Mouse (Mus musculus) embryonic facial prominence, embryonic 10.5 days (tissue): ENCODE data around the gene Fem1b. TPM values are rescaled to one million over a fixed set of nuclear protein-coding genes. Genes with fewer than 3 reads are reported as not detected.

ENCODE experiments used
- DNase-seq: peaks from one replicate; pipeline ENCODE4 v3.0.0-alpha.2; 2017; ENCODE audit warnings: low spot score
- H3K27ac ChIP-seq: fragments of 300-500 bp; sonication (generic); replicated peaks from 2 replicates; pipeline ENCODE4 v1.5.1; 2016; ENCODE audit warnings: mild to moderate bottlenecking
- H3K27me3 ChIP-seq: fragments of 300-500 bp; sonication (generic); replicated peaks from 2 replicates; pipeline ENCODE4 v1.6.1; 2016; ENCODE audit warnings: low read depth, mild to moderate bottlenecking; ENCODE audit not compliant: poor library complexity, severe bottlenecking
- H3K36me3 ChIP-seq: fragments of 300-500 bp; sonication (generic); replicated peaks from 2 replicates; pipeline ENCODE4 v1.6.1; 2016; ENCODE audit warnings: mild to moderate bottlenecking, moderate library complexity
- H3K4me1 ChIP-seq: fragments of 300-500 bp; sonication (generic); 2 replicates; pipeline ENCODE4 v1.6.1; 2016
- H3K4me3 ChIP-seq: fragments of 300-500 bp; sonication (generic); 2 replicates; pipeline ENCODE4 v1.5.1; 2016; ENCODE audit warnings: mild to moderate bottlenecking, moderate library complexity
- H3K9me3 ChIP-seq: fragments of 300-500 bp; sonication (generic); 2 replicates; pipeline ENCODE4 v1.6.1; 2016; ENCODE audit warnings: mild to moderate bottlenecking
- WGBS: fragments of 180-500 bp; shearing (Covaris S2); methylation state at CpG from one replicate; pipeline ENCODE4 v1.1.7; 2016; 5-methylcytosine and 5-hydroxymethylcytosine counted together
- polyA plus RNA-seq: library from polyadenylated mRNA; unstranded; fragments of >200 nt; fragmentation: Nextera tagmentation; extraction: Ambion mirVana; gene quantifications from 2 replicates; pipeline ENCODE4 v1.2.1, GENCODE M21; 2016

The Fem1b gene
- polyA plus RNA-seq, 1 experiment from 2014 or later, result 30.3 TPM

GRCm38 (mm10) chr9:62839172-62839770, 27.5 kb upstream of the Fem1b start:
- Histone ChIP-seq H3K36me3 (peaks cover 8% of the 10 kb centered on the region; the same call in 1 of the 2 replicates), H3K4me1 (peaks cover 46% of the 10 kb centered on the region), H3K27me3 (no peaks in the 10 kb centered on the region), H3K27ac (peak overlapping the region; percentile 91), H3K9me3 (no peaks in the 10 kb centered on the region), H3K4me3 (peak overlapping the region; percentile 68)
- 19% methylated on average over 14 of the region's 14 CpGs for WGBS
- no peak for DNase-seq

GRCm38 (mm10) chr9:62838506-62839171, 26.9 kb upstream of the Fem1b start, which contains the start of gene Cln6:
TSS of gene Cln6 (plus strand) at chr9:62838785.
- WGBS, result 1% methylated on average over 48 of the region's 48 CpGs
- Histone ChIP-seq H3K4me3 (peak within 1 kb of the TSS; percentile 68), H3K36me3 (peaks cover 8% of the 10 kb centered on the region; the same call in 1 of the 2 replicates), H3K9me3 (no peaks in the 10 kb centered on the region), H3K27me3 (no peaks in the 10 kb centered on the region), H3K27ac (peak within 1 kb of the TSS; percentile 91), H3K4me1 (peaks cover 46% of the 10 kb centered on the region)
- peak; percentile 89 for DNase-seq

GRCm38 (mm10) chr9:62838146-62838505, 26.4 kb upstream of the Fem1b start:
- DNase-seq, result no peak
- peak overlapping the region; percentile 68 for H3K4me3 ChIP-seq
- 16% methylated on average over 8 of the region's 8 CpGs for WGBS

GRCm38 (mm10) chr9:62837611-62838010, 25.9 kb upstream of the Fem1b start:
- H3K27me3 ChIP-seq, result no peaks in the 10 kb centered on the region
- no peak for DNase-seq
- H3K36me3 ChIP-seq, result peaks cover 8% of the 10 kb centered on the region; the same call in 1 of the 2 replicates
- WGBS, result 49% methylated on average over 3 of the region's 3 CpGs
- H3K27ac ChIP-seq, result peak overlapping the region; percentile 91
- peaks cover 46% of the 10 kb centered on the region for H3K4me1 ChIP-seq
- H3K9me3 ChIP-seq, result no peaks in the 10 kb centered on the region
- H3K4me3 ChIP-seq, result peak overlapping the region; percentile 68; the same call in 1 of the 2 replicates

More at GRCm38 (mm10) chr9:62838146-62838505, 26.4 kb upstream of the Fem1b start:
- H3K27me3 ChIP-seq, result no peaks in the 10 kb centered on the region
- H3K4me1 ChIP-seq, result peaks cover 46% of the 10 kb centered on the region
- H3K9me3 ChIP-seq, result no peaks in the 10 kb centered on the region
- H3K27ac ChIP-seq, result peak overlapping the region; percentile 91
- peaks cover 8% of the 10 kb centered on the region; the same call in 1 of the 2 replicates for H3K36me3 ChIP-seq

- no peaks in the 10 kb centered on the region for H3K9me3 ChIP-seq
- H3K4me3 ChIP-seq, result no peak overlapping the region
- peaks cover 43% of the 10 kb centered on the region for H3K4me1 ChIP-seq
- no peak overlapping the region for H3K27ac ChIP-seq
- H3K36me3 ChIP-seq, result peaks cover 4% of the 10 kb centered on the region; the same call in 1 of the 2 replicates
- DNase-seq, result no peak
- 64% methylated on average over 4 of the region's 4 CpGs for WGBS
- H3K27me3 ChIP-seq, result no peaks in the 10 kb centered on the region
Measured at GRCm38 (mm10) chr9:62835705-62836446, 24.1 kb upstream of the Fem1b start.

GRCm38 (mm10) chr9:62834906-62835305, 23.2 kb upstream of the Fem1b start:
- Histone ChIP-seq H3K27ac (no peak overlapping the region), H3K27me3 (no peaks in the 10 kb centered on the region), H3K9me3 (no peaks in the 10 kb centered on the region), H3K4me1 (peaks cover 33% of the 10 kb centered on the region), H3K4me3 (no peak overlapping the region), H3K36me3 (no peaks in the 10 kb centered on the region)
- WGBS, result 85% methylated on average over 5 of the region's 5 CpGs
- no peak for DNase-seq

GRCm38 (mm10) chr9:62829877-62830276, 18.1 kb upstream of the Fem1b start:
- Histone ChIP-seq H3K27me3 (no peaks in the 10 kb centered on the region; the same call in 1 of the 2 replicates), H3K9me3 (no peaks in the 10 kb centered on the region), H3K36me3 (no peaks in the 10 kb centered on the region), H3K27ac (no peak overlapping the region), H3K4me3 (no peak overlapping the region), H3K4me1 (peaks cover 35% of the 10 kb centered on the region)
- no peak for DNase-seq
- WGBS, result 79% methylated on average over 6 of the region's 6 CpGs

- H3K27ac ChIP-seq, result peak overlapping the region; percentile 78; the same call in 1 of the 2 replicates
- H3K4me1 ChIP-seq, result peaks cover 35% of the 10 kb centered on the region
- H3K9me3 ChIP-seq, result no peaks in the 10 kb centered on the region
- peak overlapping the region; percentile 42 for H3K4me3 ChIP-seq
- under 1% methylated on average over 23 of the region's 23 CpGs for WGBS
- no peaks in the 10 kb centered on the region; the same call in 1 of the 2 replicates for H3K27me3 ChIP-seq
- DNase-seq, result peak; percentile 98
- H3K36me3 ChIP-seq, result no peaks in the 10 kb centered on the region
Measured at GRCm38 (mm10) chr9:62828662-62829086, 16.9 kb upstream of the Fem1b start.

- peak overlapping the region; percentile 78 for H3K27ac ChIP-seq
- peaks cover 35% of the 10 kb centered on the region for H3K4me1 ChIP-seq
Measured at GRCm38 (mm10) chr9:62827939-62828652, 16.4 kb upstream of the Fem1b start.

GRCm38 (mm10) chr9:62826456-62826855, 14.7 kb upstream of the Fem1b start:
- Histone ChIP-seq H3K27me3 (no peaks in the 10 kb centered on the region; the same call in 1 of the 2 replicates), H3K27ac (peak overlapping the region; percentile 85), H3K4me1 (peaks cover 35% of the 10 kb centered on the region), H3K9me3 (no peaks in the 10 kb centered on the region), H3K36me3 (no peaks in the 10 kb centered on the region), H3K4me3 (peak overlapping the region; percentile 21)
- peak; percentile 21 for DNase-seq
- 8% methylated on average over 7 of the region's 7 CpGs for WGBS

More at GRCm38 (mm10) chr9:62827939-62828652, 16.4 kb upstream of the Fem1b start:
- no peak for DNase-seq
- Histone ChIP-seq H3K9me3 (no peaks in the 10 kb centered on the region), H3K36me3 (no peaks in the 10 kb centered on the region), H3K4me3 (peak overlapping the region; percentile 42), H3K27me3 (no peaks in the 10 kb centered on the region; the same call in 1 of the 2 replicates)
- 8% methylated on average over 24 of the region's 24 CpGs for WGBS

- H3K4me1 ChIP-seq, result peaks cover 35% of the 10 kb centered on the region
- 6% methylated on average over 9 of the region's 9 CpGs for WGBS
- no peaks in the 10 kb centered on the region for H3K9me3 ChIP-seq
- no peaks in the 10 kb centered on the region for H3K36me3 ChIP-seq
- peak overlapping the region; percentile 21 for H3K4me3 ChIP-seq
- peak; percentile 64 for DNase-seq
- no peaks in the 10 kb centered on the region; the same call in 1 of the 2 replicates for H3K27me3 ChIP-seq
- H3K27ac ChIP-seq, result peak overlapping the region; percentile 85
Measured at GRCm38 (mm10) chr9:62825791-62826393, 14.2 kb upstream of the Fem1b start.
